Mouse (Mus musculus) adrenal gland, adult 10 weeks (tissue): ENCODE data around the gene Ddx3x. TPM values are rescaled to one million over a fixed set of nuclear protein-coding genes. Genes with fewer than 3 reads are reported as not detected.

Experiments
- polyA plus RNA-seq: library from polyadenylated mRNA; stranded (reverse); fragments of 350-450 nt; fragmentation: Illumina TruSeq; extraction: RNeasy Lipid Tissue Mini Kit (QIAGEN cat#74804); gene quantifications from one replicate; pipeline ENCODE4 v1.2.3, GENCODE M21; 2014; ENCODE audit warnings: low read depth, low replicate concordance

The Ddx3x gene
- 1,285 TPM for polyA plus RNA-seq

GRCm38 (mm10) chrX:13280409-13281328 is at the start of gene Ddx3x:
Gene Ddx3x, plus strand, starts transcription at chrX:13280970.

Other genes with a start within 250 kb of the Ddx3x start
- 406 TPM for gene Usp9x, start 209.5 kb upstream of the Ddx3x start, polyA plus RNA-seq
- gene Nyx, start 185.1 kb downstream of the Ddx3x start, polyA plus RNA-seq: 0.12 TPM